Mouse (Mus musculus): ENCODE measurements around the gene Bcdin3d. TPM values are rescaled to one million over a fixed set of nuclear protein-coding genes. Genes with fewer than 3 reads are reported as not detected.
A peak's percentile ranks its signal among the peaks of the same experiment; 100 is the strongest.

Bcdin3d gene
- polyA plus RNA-seq, 1 experiment from 2014 or later, result 20.2 TPM

- Histone ChIP-seq H3K9me3 (peaks cover 5% of the 10 kb centered on the region; the same call in 1 of the 2 replicates), H3K4me1 (replicated peaks) (peaks cover 13% of the 10 kb centered on the region), H3K4me3 (replicated peaks) (no peak overlapping the region), H3K36me3 (peaks cover 35% of the 10 kb centered on the region), H3K27ac (no peak overlapping the region), H3K9ac (replicated peaks) (no peak overlapping the region), H3K4me2 (no peak overlapping the region), H3K27me3 (no peaks in the 10 kb centered on the region)
- WGBS, result 70% methylated on average over 14 of the region's 14 CpGs
- ATAC-seq (ENCODE audit: insufficient number of reproducible peaks, insufficient read depth, low FRiP score, low TSS enrichment, low read depth), result no peak
Observed at GRCm38 (mm10) chr15:99471677-99472063, 2.9 kb downstream of the Bcdin3d start.

DNA sequence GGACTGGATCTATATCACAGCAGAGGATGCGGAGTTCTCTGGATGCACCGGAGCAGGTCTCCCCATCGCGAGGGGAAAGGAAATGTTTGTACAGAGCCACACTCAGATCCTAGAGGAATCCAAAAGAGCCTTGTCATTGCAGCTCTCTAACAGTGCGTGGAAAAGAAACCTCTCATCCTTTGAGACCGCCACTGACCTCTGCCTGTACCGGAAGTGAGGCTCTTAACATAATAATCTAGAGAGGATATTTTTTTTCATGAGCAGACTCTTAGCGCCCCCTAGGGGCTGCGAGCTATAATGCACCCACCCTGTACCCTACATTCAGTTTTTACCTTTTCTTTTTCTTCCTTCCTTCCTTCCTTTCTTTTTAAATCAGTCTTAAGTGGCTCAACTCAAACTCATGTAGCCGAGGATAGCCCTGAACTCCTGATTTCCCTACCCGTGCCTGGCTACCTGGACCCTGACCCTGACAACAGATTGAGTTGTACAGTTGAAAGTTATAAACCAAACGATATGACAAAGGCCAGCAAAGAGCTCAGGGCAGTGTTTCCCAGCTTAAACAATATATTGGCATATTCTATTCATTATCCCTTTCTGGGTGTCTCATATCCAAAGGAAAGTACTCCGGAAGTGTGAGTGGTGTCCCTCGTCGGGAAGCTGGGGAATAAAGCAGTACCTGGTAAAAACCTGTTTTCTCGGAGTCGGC lies 3.4 kb downstream of the Bcdin3d start:
- ATAC-seq (ENCODE audit: insufficient number of reproducible peaks, insufficient read depth, low FRiP score, low TSS enrichment, low read depth), result no peak
- WGBS, result 66% methylated on average over 17 of the region's 17 CpGs
- peaks cover 5% of the 10 kb centered on the region; the same call in 1 of the 2 replicates for H3K9me3 ChIP-seq
- no peaks in the 10 kb centered on the region for H3K27me3 ChIP-seq
- H3K4me3 ChIP-seq (replicated peaks), result no peak overlapping the region
- H3K4me1 ChIP-seq (replicated peaks), result peaks cover 13% of the 10 kb centered on the region
- H3K27ac ChIP-seq, result no peak overlapping the region
- no peak overlapping the region for H3K9ac ChIP-seq (replicated peaks)
- peaks cover 35% of the 10 kb centered on the region for H3K36me3 ChIP-seq
- H3K4me2 ChIP-seq, result no peak overlapping the region

DNA sequence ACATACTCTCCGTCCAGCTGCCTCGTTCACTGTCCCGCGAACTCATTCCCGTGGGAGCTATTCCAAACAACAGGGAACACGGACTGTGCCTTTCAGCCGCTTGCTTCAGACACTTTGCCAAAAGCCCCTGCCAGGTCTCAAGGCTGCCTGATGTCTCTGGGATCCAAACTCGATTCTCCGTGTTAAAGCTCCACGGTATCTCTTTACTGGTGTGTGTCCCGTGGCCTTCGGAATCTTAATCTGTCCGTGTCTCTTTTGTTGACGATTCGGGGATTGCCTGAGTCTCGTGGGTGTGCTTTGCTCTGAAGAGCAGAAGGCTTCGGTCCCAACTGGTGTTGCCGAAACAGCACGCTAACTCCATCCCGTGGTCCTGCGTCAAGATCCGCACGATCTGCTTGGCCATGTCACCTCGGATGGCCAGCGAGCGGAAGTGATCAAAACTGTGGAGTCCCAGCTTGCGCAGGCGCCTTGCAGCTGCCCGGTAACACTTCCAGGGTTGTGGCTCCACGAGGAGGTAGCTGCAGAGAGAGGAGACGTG lies 4.2 kb downstream of the Bcdin3d start:
- no peak overlapping the region for H3K9ac ChIP-seq (replicated peaks)
- no peaks in the 10 kb centered on the region for H3K27me3 ChIP-seq
- peaks cover 11% of the 10 kb centered on the region for H3K4me1 ChIP-seq (replicated peaks)
- no peak overlapping the region for H3K4me2 ChIP-seq
- no peak for ATAC-seq (ENCODE audit: insufficient number of reproducible peaks, insufficient read depth, low FRiP score, low TSS enrichment, low read depth)
- H3K36me3 ChIP-seq, result peaks cover 35% of the 10 kb centered on the region
- no peak overlapping the region for H3K4me3 ChIP-seq (replicated peaks)
- WGBS, result 91% methylated on average over 31 of the region's 31 CpGs
- H3K9me3 ChIP-seq, result peaks cover 5% of the 10 kb centered on the region; the same call in 1 of the 2 replicates
- no peak overlapping the region for H3K27ac ChIP-seq

- no peak overlapping the region for H3K4me3 ChIP-seq (replicated peaks)
- H3K36me3 ChIP-seq, result peaks cover 35% of the 10 kb centered on the region
- no peak for ATAC-seq (ENCODE audit: insufficient number of reproducible peaks, insufficient read depth, low FRiP score, low TSS enrichment, low read depth)
- H3K4me2 ChIP-seq, result no peak overlapping the region
- H3K9ac ChIP-seq (replicated peaks), result no peak overlapping the region
- H3K9me3 ChIP-seq, result peaks cover 5% of the 10 kb centered on the region; the same call in 1 of the 2 replicates
- H3K27me3 ChIP-seq, result no peaks in the 10 kb centered on the region
- peaks cover 6% of the 10 kb centered on the region for H3K4me1 ChIP-seq (replicated peaks)
- WGBS, result 93% methylated on average over 4 of the region's 4 CpGs
- H3K27ac ChIP-seq, result no peak overlapping the region
Observed at GRCm38 (mm10) chr15:99469736-99470135, 4.8 kb downstream of the Bcdin3d start.

DNA sequence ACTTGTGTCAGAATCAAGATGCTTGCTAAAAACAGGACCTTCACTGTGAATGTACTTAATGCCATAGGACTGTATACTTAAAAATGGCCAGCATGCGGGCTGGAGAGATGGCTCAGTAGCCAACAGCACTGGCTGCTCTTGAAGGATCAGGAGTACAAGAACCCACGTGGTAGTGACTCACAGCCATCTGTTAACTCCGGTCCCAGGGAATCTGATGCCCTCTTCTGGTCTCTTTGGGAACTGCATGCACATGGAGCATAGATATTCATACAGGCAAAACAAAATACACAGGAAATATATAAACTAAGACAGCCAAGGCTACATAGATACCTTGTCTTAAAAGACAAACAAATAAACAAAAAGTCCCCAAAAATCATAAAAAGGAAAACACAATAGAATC lies 5.5 kb downstream of the Bcdin3d start:
- Histone ChIP-seq H3K4me2 (no peak overlapping the region), H3K9me3 (peaks cover 5% of the 10 kb centered on the region; the same call in 1 of the 2 replicates), H3K36me3 (peaks cover 35% of the 10 kb centered on the region), H3K4me1 (replicated peaks) (peaks cover 5% of the 10 kb centered on the region; the same call in 1 of the 2 replicates), H3K27me3 (no peaks in the 10 kb centered on the region), H3K9ac (replicated peaks) (no peak overlapping the region), H3K27ac (no peak overlapping the region), H3K4me3 (replicated peaks) (no peak overlapping the region)
- WGBS, result 47% methylated on average over 3 of the region's 3 CpGs
- ATAC-seq (ENCODE audit: insufficient number of reproducible peaks, insufficient read depth, low FRiP score, low TSS enrichment, low read depth), result no peak

DNA sequence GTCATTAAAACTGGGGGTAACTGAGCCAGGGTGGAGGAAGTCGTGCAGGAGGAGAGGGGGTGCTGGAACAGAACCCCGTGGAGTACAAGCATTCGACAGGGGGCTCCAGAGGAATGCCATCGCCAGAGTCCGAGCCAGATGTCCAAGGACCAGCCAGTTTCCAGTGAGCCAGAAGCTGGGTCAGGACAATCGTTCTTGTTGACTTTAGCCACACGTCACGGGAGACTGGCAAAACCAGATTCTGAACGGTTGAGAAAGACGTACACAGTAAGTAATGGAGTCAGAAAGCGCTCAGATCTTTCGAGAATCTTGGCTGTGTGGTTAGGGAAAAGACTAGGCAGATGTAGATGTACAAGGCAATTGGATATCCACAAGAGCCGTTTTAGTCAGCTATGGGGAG lies 11.3 kb downstream of the Bcdin3d start:
- no peak overlapping the region for H3K9ac ChIP-seq (replicated peaks)
- H3K4me1 ChIP-seq (replicated peaks), result peaks cover 6% of the 10 kb centered on the region
- ATAC-seq (ENCODE audit: insufficient number of reproducible peaks, insufficient read depth, low FRiP score, low TSS enrichment, low read depth), result no peak
- no peak overlapping the region for H3K4me3 ChIP-seq (replicated peaks)
- H3K36me3 ChIP-seq, result peaks cover 6% of the 10 kb centered on the region; the same call in 1 of the 2 replicates
- no peak overlapping the region for H3K4me2 ChIP-seq
- no peaks in the 10 kb centered on the region for H3K27me3 ChIP-seq
- 71% methylated on average over 13 of the region's 13 CpGs for WGBS
- H3K27ac ChIP-seq, result no peak overlapping the region
- no peaks in the 10 kb centered on the region for H3K9me3 ChIP-seq

DNA sequence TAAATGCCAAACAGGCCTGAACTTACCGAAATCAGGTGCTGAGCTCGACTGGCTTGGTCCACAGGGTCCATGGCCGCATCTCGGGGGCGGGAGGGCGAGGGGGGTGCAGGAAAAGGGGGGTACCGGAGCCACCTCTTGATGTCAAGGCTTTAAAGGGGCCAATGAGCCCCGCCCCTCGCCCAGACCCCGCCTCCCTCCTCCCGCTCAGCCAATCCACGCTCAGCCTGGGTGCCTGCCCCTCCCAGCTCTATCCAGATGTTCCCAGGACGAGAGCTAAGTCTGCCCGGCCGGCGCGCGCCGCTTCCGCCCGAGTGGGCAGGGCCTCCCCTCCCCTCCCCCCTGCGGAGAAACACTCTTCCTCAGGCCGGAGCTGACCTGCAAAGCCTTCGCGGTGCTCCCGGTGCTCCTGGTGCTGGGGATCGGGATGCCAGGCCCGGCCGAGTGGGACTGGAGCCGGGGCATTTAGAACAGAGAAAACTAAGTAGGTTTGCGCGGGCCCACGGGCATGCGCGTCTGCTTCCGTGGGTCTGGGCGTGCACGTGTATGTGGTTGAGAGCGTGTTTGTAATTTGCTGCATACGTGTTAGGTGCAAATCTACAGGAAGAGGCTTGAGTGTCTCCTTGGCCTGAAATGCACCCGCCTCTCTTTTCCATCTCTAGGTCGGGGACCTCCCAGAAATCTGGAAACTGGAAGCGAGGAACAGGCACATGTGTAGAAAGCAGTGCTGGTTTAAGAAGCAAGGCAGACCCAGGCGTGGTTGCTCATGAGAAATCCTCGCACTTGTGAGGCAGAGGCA lies 16.7 kb downstream of the Bcdin3d start, which contains the start of gene Nckap5l:
Gene Nckap5l, minus strand, starts transcription at position 143 of the 796 bp plus-strand sequence.
- ATAC-seq (ENCODE audit: insufficient number of reproducible peaks, insufficient read depth, low FRiP score, low TSS enrichment, low read depth), result peak; percentile 92
- Histone ChIP-seq H3K4me3 (replicated peaks) (peak within 1 kb of the TSS; percentile 84), H3K9me3 (no peaks in the 10 kb centered on the region), H3K4me2 (peak within 1 kb of the TSS; percentile 76), H3K4me1 (replicated peaks) (peaks cover 38% of the 10 kb centered on the region), H3K36me3 (peaks cover 32% of the 10 kb centered on the region), H3K27me3 (no peaks in the 10 kb centered on the region), H3K27ac (peak within 1 kb of the TSS; percentile 93), H3K9ac (replicated peaks) (peak within 1 kb of the TSS; percentile 78)
- WGBS, result 2% methylated on average over 45 of the region's 45 CpGs

- Histone ChIP-seq H3K9ac (replicated peaks) (peak overlapping the region; percentile 78), H3K27me3 (no peaks in the 10 kb centered on the region), H3K9me3 (no peaks in the 10 kb centered on the region), H3K4me2 (peak overlapping the region; percentile 76), H3K4me3 (replicated peaks) (peak overlapping the region; percentile 84), H3K4me1 (replicated peaks) (peaks cover 38% of the 10 kb centered on the region), H3K36me3 (peaks cover 39% of the 10 kb centered on the region), H3K27ac (peak overlapping the region; percentile 93)
- ATAC-seq (ENCODE audit: insufficient number of reproducible peaks, insufficient read depth, low FRiP score, low TSS enrichment, low read depth), result peak; percentile 44
- WGBS, result under 1% methylated on average over 37 of the region's 43 CpGs
Observed at GRCm38 (mm10) chr15:99456963-99457605, 17.4 kb downstream of the Bcdin3d start.

GRCm38 (mm10) chr15:99456338-99456962 lies 18.1 kb downstream of the Bcdin3d start:
- ATAC-seq (ENCODE audit: insufficient number of reproducible peaks, insufficient read depth, low FRiP score, low TSS enrichment, low read depth), result no peak

DNA sequence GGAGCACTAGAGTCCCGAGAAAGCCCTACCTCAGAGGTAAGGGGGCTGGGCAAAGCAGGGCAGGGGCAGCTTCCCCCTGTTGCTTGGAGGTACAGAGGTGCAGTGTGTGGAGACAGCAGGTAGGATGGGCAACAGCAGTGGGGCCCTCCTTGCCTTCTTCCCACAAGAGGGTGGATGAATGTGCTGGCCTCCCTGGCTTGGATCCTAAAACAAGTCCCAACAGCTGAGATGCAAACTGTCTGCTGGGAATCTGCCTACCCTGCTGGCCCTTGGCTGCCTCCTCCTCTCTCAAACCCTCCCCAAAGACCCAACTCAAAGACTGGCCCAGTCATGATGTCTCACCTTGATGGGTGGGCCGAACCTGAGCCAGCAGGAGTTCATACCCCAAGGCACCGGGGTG lies 19.1 kb downstream of the Bcdin3d start:
- no peak for ATAC-seq (ENCODE audit: insufficient number of reproducible peaks, insufficient read depth, low FRiP score, low TSS enrichment, low read depth)
- Histone ChIP-seq H3K4me3 (replicated peaks) (peak overlapping the region; percentile 84), H3K27me3 (no peaks in the 10 kb centered on the region), H3K4me1 (replicated peaks) (peaks cover 38% of the 10 kb centered on the region), H3K27ac (peak overlapping the region; percentile 93; the same call in 1 of the 2 replicates), H3K9me3 (no peaks in the 10 kb centered on the region), H3K36me3 (peaks cover 55% of the 10 kb centered on the region), H3K4me2 (peak overlapping the region; percentile 76), H3K9ac (replicated peaks) (no peak overlapping the region; the same call in 1 of the 2 replicates)
- 74% methylated on average over 3 of the region's 3 CpGs for WGBS

More at GRCm38 (mm10) chr15:99456338-99456962, 18.1 kb downstream of the Bcdin3d start:
- Histone ChIP-seq H3K9ac (replicated peaks) (peak overlapping the region; percentile 78), H3K4me2 (peak overlapping the region; percentile 76), H3K4me1 (replicated peaks) (peaks cover 38% of the 10 kb centered on the region), H3K4me3 (replicated peaks) (peak overlapping the region; percentile 84), H3K9me3 (no peaks in the 10 kb centered on the region), H3K36me3 (peaks cover 45% of the 10 kb centered on the region), H3K27ac (peak overlapping the region; percentile 93), H3K27me3 (no peaks in the 10 kb centered on the region)
- 20% methylated on average over 7 of the region's 7 CpGs for WGBS
